In genomic region chr11:84697521-84697920, GRCm38 (mm10) we compare ENCODE assay signal across 14 mouse cellular contexts.
A peak's percentile ranks its signal among the peaks of the same experiment; 100 is the strongest.
DNase-seq lines count a peak whose midpoint lies in the region; ATAC-seq and TF ChIP-seq lines count a peak whose summit lies in the region.
"Had no signal": no experiment of that assay in that cellular context is flagged by ENCODE, and none has a peak within 500 bp of the region (broad histone marks: within the 10 kb centered on the region; RNA-seq: fewer than 3 reads in every experiment).

No protein-coding gene starts in this region.

- no peaks in the 10 kb centered on the region for H3K36me3 ChIP-seq in ES-Bruce4 (ENCODE audit: control insufficient read depth, insufficient read depth, low read length, poor library complexity, severe bottlenecking)
- peaks cover 0 to 33% of the 10 kb centered on the region in 2 experiments; a peak in 2 of 4 replicates for H3K36me3 ChIP-seq in MEL (ENCODE audit: control insufficient read depth in 1 of 2, insufficient read depth in 2 of 2, low read length in 2 of 2)
- no peaks in the 10 kb centered on the region for H3K36me3 ChIP-seq in heart, embryonic 11.5 days (ENCODE audit: control insufficient read depth, insufficient read depth, low read length)
- H3K36me3 ChIP-seq: heart, embryonic 10.5 days; hindbrain, embryonic 10.5 days; limb, embryonic 12.5 days; lung, embryonic 15.5 days; midbrain, embryonic 10.5 days had no signal

- H3K4me1 ChIP-seq in ES-Bruce4 (ENCODE audit: control insufficient read depth, insufficient read depth, low read length) (peaks cover 7% of the 10 kb centered on the region), MEL (ENCODE audit: control insufficient read depth in 1 of 2, insufficient read depth in 2 of 2, low read length in 2 of 2) (peaks cover 36 to 51% of the 10 kb centered on the region in 2 experiments)
- peaks cover 15% of the 10 kb centered on the region for H3K4me1 ChIP-seq in heart, embryonic 11.5 days (ENCODE audit: control insufficient read depth, insufficient read depth, low read length)

- H3K79me2 ChIP-seq in MEL (ENCODE audit: control insufficient read depth, insufficient read depth, low read length, poor library complexity), result no peaks in the 10 kb centered on the region; the same call in 1 of the 2 replicates

- H3K9ac ChIP-seq in ES-Bruce4 (ENCODE audit: low read depth, poor library complexity, severe bottlenecking), result no peak overlapping the region
- peak overlapping the region; percentile 15 for H3K9ac ChIP-seq in MEL (ENCODE audit: control insufficient read depth, low read depth, low read length, poor library complexity, severe bottlenecking)
- H3K9ac ChIP-seq in heart, embryonic 11.5 days (ENCODE audit: low read depth, low read length), result no peak overlapping the region
- H3K9ac ChIP-seq: forebrain, embryonic 13.5 days; limb, embryonic 12.5 days; lung, embryonic 15.5 days had no signal

- 39% methylated on average over 5 of the region's 5 CpGs for WGBS in heart, embryonic 11.5 days (ENCODE audit: insufficient replicate concordance)

- H3K4me3 ChIP-seq in ES-Bruce4 (ENCODE audit: low read depth, low read length) (no peak overlapping the region), MEL (ENCODE audit: control insufficient read depth in 1 of 2, insufficient read depth in 1 of 2, low read depth in 2 of 2, low read length in 2 of 2) (peak overlapping the region in 1 of 2 experiments; percentile 24; a peak in 1 of 4 replicates)
- H3K4me3 ChIP-seq in layer of hippocampus, adult 2 months, result no peak overlapping the region
- no peak overlapping the region for H3K4me3 ChIP-seq in heart, embryonic 11.5 days (ENCODE audit: low read depth, low read length)
- H3K4me3 ChIP-seq: forebrain, embryonic 13.5 days; heart, embryonic 10.5 days; hindbrain, embryonic 10.5 days; limb, embryonic 12.5 days; lung, embryonic 15.5 days; midbrain, embryonic 10.5 days had no signal

- ATAC-seq in heart, embryonic 11.5 days (replicated peaks; ENCODE audit: insufficient number of reproducible peaks, low FRiP score, low TSS enrichment), result no peak
- ATAC-seq: forebrain, embryonic 13.5 days; intestine, postnatal 0 days had no signal

- TF ChIP-seq POLR2A in ES-Bruce4 (IDR thresholded peaks at IDR 0.05; ENCODE audit: insufficient read depth, low read length) (no peak), MEL (IDR thresholded peaks at IDR 0.05; ENCODE audit: control insufficient read depth in 1 of 2, insufficient read depth in 1 of 2, low read depth in 1 of 2, low read length in 2 of 2, poor library complexity in 1 of 2) (no peak)

- peak; percentile 52 for DNase-seq in MEL (ENCODE audit: low read depth, low spot score)
- peak; percentile 71 to 74 for DNase-seq in layer of hippocampus, adult 2 months (ENCODE audit: low spot score in 2 of 2)
- DNase-seq in left cerebral cortex, postnatal 14 days (ENCODE audit: low spot score in 2 of 2), result peak; percentile 71 to 94
- DNase-seq in cerebellum, adult 11-12 months, result no peak
- no peak for DNase-seq in lung, postnatal 10 days

- H3K9me3 ChIP-seq in ES-Bruce4 (replicated peaks; ENCODE audit: control insufficient read depth, insufficient read depth, low read length, poor library complexity, severe bottlenecking), result no peaks in the 10 kb centered on the region
- H3K9me3 ChIP-seq in MEL (replicated peaks; ENCODE audit: insufficient read depth, low read length), result no peaks in the 10 kb centered on the region
- H3K9me3 ChIP-seq in heart, embryonic 11.5 days (replicated peaks; ENCODE audit: control insufficient read depth, low read length), result no peaks in the 10 kb centered on the region
- H3K9me3 ChIP-seq: forebrain, embryonic 13.5 days; heart, embryonic 10.5 days; hindbrain, embryonic 10.5 days; limb, embryonic 12.5 days; lung, embryonic 15.5 days; midbrain, embryonic 10.5 days had no signal

- peak; percentile 21; the same call in 1 of the 2 replicates for TF ChIP-seq EP300 in ES-Bruce4 (IDR thresholded peaks at IDR 0.05; ENCODE audit: insufficient read depth, low read depth, low read length)
- 0 out of 4 replicates have a peak, but pooled peaks of 1 of the 2 experiments have one; percentile 28 for TF ChIP-seq EP300 in MEL (IDR thresholded peaks at IDR 0.05; ENCODE audit: low read depth in 1 of 2, low read length in 2 of 2)

- no peak overlapping the region for H3K27ac ChIP-seq in ES-Bruce4 (ENCODE audit: insufficient read depth, low read length)
- peak overlapping the region; percentile 15 for H3K27ac ChIP-seq in MEL (ENCODE audit: control insufficient read depth, low read depth, low read length)
- H3K27ac ChIP-seq in layer of hippocampus, adult 2 months, result no peak overlapping the region
- H3K27ac ChIP-seq in heart, embryonic 11.5 days (ENCODE audit: low read depth, low read length), result no peak overlapping the region
- H3K27ac ChIP-seq: forebrain, embryonic 13.5 days; heart, embryonic 10.5 days; hindbrain, embryonic 10.5 days; limb, embryonic 12.5 days; lung, embryonic 15.5 days; midbrain, embryonic 10.5 days had no signal

- no peak for TF ChIP-seq RAD21 in MEL (IDR thresholded peaks at IDR 0.05; ENCODE audit: low read depth, low read length)

- no peak for TF ChIP-seq CTCF in ES-Bruce4 (IDR thresholded peaks at IDR 0.05; ENCODE audit: low read depth, low read length)
- no peak for TF ChIP-seq CTCF in MEL (IDR thresholded peaks at IDR 0.05 in 2 of 3, conservative IDR thresholded peaks at IDR 0.05 in 1 of 3; ENCODE audit: control insufficient read depth in 1 of 3, insufficient read depth in 1 of 3, low read depth in 2 of 3, low read length in 3 of 3, poor library complexity in 1 of 3, severe bottlenecking in 1 of 3)
- no peak for TF ChIP-seq CTCF in layer of hippocampus, adult 2 months (conservative IDR thresholded peaks at IDR 0.05)

- intact Hi-C loops in left cerebral cortex, postnatal 14 days (cut with DNase I), result no loop called here

- H3K27me3 ChIP-seq in ES-Bruce4 (ENCODE audit: control insufficient read depth, insufficient read depth, low read length, poor library complexity, severe bottlenecking), result no peaks in the 10 kb centered on the region
- H3K27me3 ChIP-seq in MEL (ENCODE audit: control insufficient read depth in 1 of 2, insufficient read depth in 2 of 2, low read length in 2 of 2), result no peaks in the 10 kb centered on the region
- peaks cover 25% of the 10 kb centered on the region for H3K27me3 ChIP-seq in heart, embryonic 11.5 days (ENCODE audit: control insufficient read depth, insufficient read depth, low read length)

- no peak overlapping the region for H3K4me2 ChIP-seq in heart, embryonic 11.5 days
- H3K4me2 ChIP-seq: forebrain, embryonic 13.5 days; limb, embryonic 12.5 days; lung, embryonic 15.5 days had no signal

TF ChIP-seq in MEL, 35 proteins besides CTCF, POLR2A, EP300 and RAD21:
- TF ChIP-seq SIN3A (IDR thresholded peaks at IDR 0.05; ENCODE audit: low read length) (no peak), GABPA (IDR thresholded peaks at IDR 0.05; ENCODE audit: low read depth, low read length) (no peak), GATA1 (IDR thresholded peaks at IDR 0.05; ENCODE audit: low read depth, low read length) (no peak; the same call in 1 of the 2 replicates), TCF12 (IDR thresholded peaks at IDR 0.05; ENCODE audit: low read depth, low read length) (0 out of 2 replicates have a peak, but pooled peaks have one; percentile 6), MXI1 (IDR thresholded peaks at IDR 0.05; ENCODE audit: low read depth, low read length) (no peak), CHD1 (IDR thresholded peaks at IDR 0.05; ENCODE audit: low read depth, low read length) (no peak), ZMIZ1 (IDR thresholded peaks at IDR 0.05; ENCODE audit: low read depth, low read length) (no peak)

Comparison
In these comparisons a context has a peak if more than half of its experiments do, and no peak if none do; other contexts are left out.
1. DNase-seq: peak in MEL (single experiment), layer of hippocampus, adult 2 months (2 of 2) and left cerebral cortex, postnatal 14 days (2 of 2); none in cerebellum, adult 11-12 months (single experiment) and lung, postnatal 10 days (single experiment).